Mouse (Mus musculus) thymus, postnatal 36 days (tissue): Measurements from ENCODE around the gene Dnah2.

Source experiments
- DNase-seq, 2 experiments: peaks; one replicate each; pipeline ENCODE4 v3.0.0; 2022; ENCODE audit warnings: mixed read lengths in 2 of 2

The Dnah2 gene

GRCm38 (mm10) chr11:69549060-69549656 is at the start of gene Dnah2:
TSS of gene Dnah2 (minus strand) at chr11:69549110.
- DNase-seq: no peak

GRCm38 (mm10) chr11:69594853-69595252 is 45.9 kb upstream of the Dnah2 start:
- DNase-seq: no peak

- DNase-seq: no peak
Observed at GRCm38 (mm10) chr11:69592799-69593198, 43.9 kb upstream of the Dnah2 start.

GRCm38 (mm10) chr11:69591899-69592637 is 43.2 kb upstream of the Dnah2 start:
- no peak for DNase-seq

- no peak for DNase-seq
Observed at GRCm38 (mm10) chr11:69591424-69591823, 42.5 kb upstream of the Dnah2 start.

GRCm38 (mm10) chr11:69590622-69591021 is 41.7 kb upstream of the Dnah2 start:
- no peak for DNase-seq

GRCm38 (mm10) chr11:69589207-69589834 is 40.4 kb upstream of the Dnah2 start:
- no peak for DNase-seq

- DNase-seq: no peak
Observed at GRCm38 (mm10) chr11:69585718-69586325, 36.9 kb upstream of the Dnah2 start.

GRCm38 (mm10) chr11:69584937-69585336 is 36.0 kb upstream of the Dnah2 start:
- no peak for DNase-seq

- no peak for DNase-seq
Observed at GRCm38 (mm10) chr11:69584008-69584407, 35.1 kb upstream of the Dnah2 start.

GRCm38 (mm10) chr11:69582230-69582805 is 33.4 kb upstream of the Dnah2 start:
- DNase-seq: no peak

GRCm38 (mm10) chr11:69581814-69582213 is 32.9 kb upstream of the Dnah2 start:
- no peak for DNase-seq

GRCm38 (mm10) chr11:69581147-69581688 is 32.3 kb upstream of the Dnah2 start:
- DNase-seq: peak; percentile 86 to 91

GRCm38 (mm10) chr11:69580572-69581146 is 31.7 kb upstream of the Dnah2 start:
- DNase-seq: no peak

- peak; percentile 89 to 91 for DNase-seq
Observed at GRCm38 (mm10) chr11:69580091-69580514, 31.2 kb upstream of the Dnah2 start, which contains the start of the genes Wrap53 and Trp53. TSS of gene Wrap53 (minus strand) at chr11:69580255. TSS of gene Trp53 (plus strand) at chr11:69580359.

- DNase-seq: peak; percentile 91 to 97
Observed at GRCm38 (mm10) chr11:69579128-69580017, 30.5 kb upstream of the Dnah2 start.

GRCm38 (mm10) chr11:69578301-69578700 is 29.4 kb upstream of the Dnah2 start:
- no peak for DNase-seq

GRCm38 (mm10) chr11:69576307-69576706 is 27.4 kb upstream of the Dnah2 start:
- no peak for DNase-seq

GRCm38 (mm10) chr11:69575220-69575619 is 26.3 kb upstream of the Dnah2 start:
- DNase-seq: peak in 1 of 2 experiments; percentile 19

- DNase-seq: no peak
Observed at GRCm38 (mm10) chr11:69565131-69565530, 16.2 kb upstream of the Dnah2 start.

- no peak for DNase-seq
Observed at GRCm38 (mm10) chr11:69564391-69564790, 15.5 kb upstream of the Dnah2 start.
